Mouse (Mus musculus) spleen, adult 2 months (tissue): ENCODE results near the gene Hdhd3.

Experiments used
- CTCF ChIP-seq: fragments of 200-500 bp; IDR thresholded peaks from 2 replicates; pipeline ENCODE4 v1.5.1; 2011; ENCODE audit warnings: mild to moderate bottlenecking, inconsistent platforms; ENCODE audit not compliant: insufficient read depth, insufficient read length, insufficient replicate concordance; ENCODE audit errors: extremely low read depth
- POLR2A ChIP-seq: fragments of 200-500 bp; IDR thresholded peaks from 2 replicates; pipeline ENCODE4 v1.6.1; 2011; ENCODE audit warnings: low read depth, low read length, inconsistent platforms

DNA sequence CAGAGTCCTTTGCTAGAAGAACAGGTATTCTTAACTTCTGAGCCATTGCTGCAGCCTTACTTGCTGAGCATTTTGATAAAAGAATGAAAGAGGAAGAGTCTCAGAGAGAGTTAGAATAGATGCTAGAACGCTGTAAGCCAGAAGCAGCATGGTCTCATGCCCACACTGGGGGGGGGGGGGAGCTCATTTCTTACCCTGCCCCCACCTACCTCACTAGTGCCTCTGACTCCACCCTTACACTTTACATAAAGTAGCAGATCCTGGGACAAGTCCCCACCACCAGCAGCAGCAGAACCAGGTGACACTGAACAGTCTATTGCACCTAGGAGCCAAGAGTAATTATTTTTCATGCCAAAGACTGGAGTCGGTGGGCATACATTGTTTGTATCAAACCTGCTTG lies 28.1 kb downstream of the Hdhd3 start:
- TF ChIP-seq CTCF, result no peak
- no peak for TF ChIP-seq POLR2A
